Mouse (Mus musculus): ENCODE measurements around the gene Slc9a3r2.

GRCm38 (mm10) chr17:24650070-24650616 lies at the start of gene Slc9a3r2:
- TF ChIP-seq CTCF (conservative IDR thresholded peaks at IDR 0.05; ENCODE audit: low read length) (no peak), POU5F1 (IDR thresholded peaks at IDR 0.05; ENCODE audit: borderline replicate concordance, low read length) (no peak)

Measured in E14TG2a.4 (cell line).